Mouse (Mus musculus): ENCODE results near the gene Pfkfb4. TPM values are rescaled to one million over a fixed set of nuclear protein-coding genes. Genes with fewer than 3 reads are reported as not detected.
A peak's percentile ranks its signal among the peaks of the same experiment; 100 is the strongest.

Gene Pfkfb4
- polyA plus RNA-seq, 2 experiments from 2014 or later, result 6.1 to 12.7 TPM

DNA sequence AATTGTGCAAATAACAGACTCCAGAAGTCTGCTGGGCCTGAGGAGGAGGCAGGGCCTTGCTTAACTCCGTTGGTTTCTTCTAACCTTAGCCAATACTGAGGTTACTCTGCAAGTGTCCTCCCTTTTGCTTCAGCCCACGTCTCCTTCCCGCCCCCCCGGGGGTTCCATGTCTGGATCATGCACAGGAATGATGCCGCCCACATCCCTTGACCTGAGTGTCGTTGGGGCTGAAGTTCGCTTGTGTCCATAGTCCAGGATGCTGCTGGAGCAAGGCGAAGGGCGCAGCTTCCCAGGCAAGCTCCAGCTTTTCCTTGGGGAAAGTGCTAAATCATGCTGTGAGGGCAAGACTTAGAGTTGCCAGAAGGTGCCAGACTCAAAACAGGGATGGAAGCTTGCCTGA is 4.8 kb downstream of the Pfkfb4 start:
- ATAC-seq, result no peak

DNA sequence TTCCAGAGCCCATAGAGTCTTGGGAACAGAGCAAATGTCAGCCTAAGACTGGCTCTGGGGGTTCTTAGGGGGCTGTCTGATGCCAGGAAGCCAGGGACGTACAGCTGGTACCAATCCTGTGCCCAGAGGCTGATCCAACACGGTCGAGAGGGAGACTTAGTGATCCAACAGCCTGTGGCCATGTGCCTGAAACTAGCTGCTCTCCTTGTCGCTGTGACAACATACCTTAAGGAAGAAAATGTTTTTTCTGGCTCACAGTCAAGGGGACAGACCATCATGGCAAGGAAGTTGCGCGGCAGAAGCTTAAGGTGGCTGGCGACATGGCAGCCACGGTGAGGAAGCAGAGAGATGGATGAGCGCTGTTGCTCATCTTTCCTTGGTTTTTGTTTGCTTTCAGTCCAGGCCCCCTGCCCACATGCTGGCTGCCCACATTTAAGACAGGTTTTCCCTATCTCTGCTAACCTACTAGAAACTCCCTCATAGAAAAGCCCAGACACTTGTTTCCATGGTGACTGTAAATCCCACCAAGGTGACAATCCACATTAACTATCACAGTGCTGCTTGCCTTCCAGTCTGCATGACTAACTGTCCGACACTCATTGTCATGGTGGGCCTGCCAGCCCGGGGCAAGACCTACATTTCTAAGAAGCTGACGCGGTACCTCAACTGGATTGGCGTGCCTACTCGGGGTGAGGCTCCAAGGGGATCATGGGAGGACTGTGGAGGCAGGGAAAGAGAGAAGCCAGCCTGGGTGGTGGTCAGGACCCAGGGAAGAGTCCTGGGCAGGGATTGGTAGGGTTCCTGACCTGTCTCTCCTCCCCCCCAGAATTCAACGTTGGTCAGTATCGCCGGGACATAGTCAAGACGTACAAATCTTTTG is 6.9 kb downstream of the Pfkfb4 start:
- no peak for ATAC-seq

GRCm38 (mm10) chr9:108999167-108999526 is 7.6 kb downstream of the Pfkfb4 start:
- ATAC-seq, result no peak

- ATAC-seq, result peak; percentile 89
Measured at GRCm38 (mm10) chr9:109000726-109001125, 9.1 kb downstream of the Pfkfb4 start.

GRCm38 (mm10) chr9:109003201-109003600 is 11.6 kb downstream of the Pfkfb4 start:
- no peak for ATAC-seq

DNA sequence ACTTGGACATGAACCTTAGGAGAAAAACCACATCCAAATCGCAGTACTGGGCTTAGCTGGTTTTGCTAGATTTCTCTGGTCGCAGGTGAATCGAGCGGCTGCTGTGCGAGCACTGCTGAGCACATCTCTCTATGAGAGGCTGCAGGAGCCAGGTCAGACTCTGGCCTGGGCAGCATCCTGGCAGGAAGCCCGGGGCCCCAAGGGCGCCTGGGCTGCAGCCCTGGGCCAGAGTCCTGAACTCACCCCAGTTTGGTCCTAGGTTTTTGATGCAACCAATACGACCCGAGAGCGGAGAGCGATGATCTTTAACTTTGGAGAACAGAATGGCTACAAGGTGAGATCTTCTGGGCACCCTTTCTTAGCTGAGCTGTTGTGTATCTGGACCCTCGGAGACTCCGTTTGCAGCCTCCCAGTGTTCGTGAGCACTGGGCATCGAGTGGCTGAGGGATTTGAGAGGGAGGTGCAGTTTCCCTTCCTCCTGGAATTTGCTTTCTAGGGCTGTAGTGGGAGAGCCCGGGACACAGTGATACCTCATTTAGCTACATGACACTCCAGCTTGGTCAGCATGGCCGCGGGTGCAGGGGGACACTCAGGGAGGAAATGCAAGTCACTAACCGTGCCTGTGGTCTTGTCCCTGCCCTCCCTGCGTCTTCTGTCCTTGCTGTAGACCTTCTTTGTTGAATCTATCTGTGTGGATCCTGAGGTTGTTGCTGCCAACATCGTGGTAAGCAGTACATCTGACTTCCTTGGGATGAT is 15.6 kb downstream of the Pfkfb4 start:
- no peak for ATAC-seq

DNA sequence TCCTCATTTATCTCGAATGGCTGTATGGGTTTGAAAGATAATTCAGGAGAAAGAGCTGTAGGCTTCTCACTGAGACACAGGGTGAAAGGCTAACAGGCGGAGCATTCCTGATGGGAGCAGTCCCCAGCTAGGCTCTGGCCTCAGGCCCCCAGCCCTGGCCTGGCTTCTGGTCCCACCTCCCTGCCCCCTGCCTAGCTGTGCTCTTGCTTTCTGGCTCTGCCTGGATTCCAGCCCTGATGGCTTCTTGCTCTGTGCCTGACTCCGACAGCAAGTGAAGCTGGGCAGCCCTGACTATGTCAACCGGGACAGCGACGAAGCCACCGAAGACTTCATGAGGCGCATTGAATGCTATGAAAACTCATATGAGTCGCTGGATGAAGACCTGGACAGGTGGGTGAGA is 16.5 kb downstream of the Pfkfb4 start:
- no peak for ATAC-seq

- no peak for ATAC-seq
Measured at GRCm38 (mm10) chr9:109008994-109009635, 17.5 kb downstream of the Pfkfb4 start.

- ATAC-seq, result no peak
Measured at GRCm38 (mm10) chr9:109009636-109010315, 18.2 kb downstream of the Pfkfb4 start.

GRCm38 (mm10) chr9:109010316-109010690 is 18.7 kb downstream of the Pfkfb4 start:
- no peak for ATAC-seq

- no peak for ATAC-seq
Measured at GRCm38 (mm10) chr9:109015397-109015796, 23.8 kb downstream of the Pfkfb4 start.

DNA sequence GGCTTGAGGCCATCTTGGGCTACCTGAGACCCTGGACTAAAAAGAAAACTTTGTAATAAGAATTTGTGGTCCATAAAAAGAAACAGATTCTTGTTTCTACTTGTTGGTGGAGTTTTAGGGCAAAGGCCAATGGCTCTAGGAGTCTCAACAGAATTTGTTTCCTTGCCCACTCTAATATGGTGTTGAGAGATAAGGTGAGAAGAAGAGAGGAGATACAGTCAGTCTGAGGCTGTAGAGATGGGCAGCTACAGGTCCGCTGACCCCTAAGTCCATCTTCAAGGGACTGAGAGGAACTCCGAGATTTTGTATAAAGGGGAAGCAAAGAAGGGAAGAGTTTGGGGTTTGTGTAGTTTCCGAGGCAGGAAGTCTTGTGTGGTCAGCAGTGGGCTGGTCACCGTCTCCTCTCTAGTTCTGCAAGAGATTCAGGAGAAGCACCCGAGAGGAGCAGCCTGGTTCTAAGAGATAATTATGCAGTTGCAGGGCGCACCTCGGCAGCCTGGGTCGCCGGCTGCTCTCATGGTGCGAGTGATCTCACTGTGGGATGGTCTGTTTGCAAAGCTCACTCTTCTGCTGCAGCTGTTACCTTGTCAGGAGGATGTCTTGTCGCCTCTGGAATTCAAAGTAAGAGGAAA is 25.5 kb downstream of the Pfkfb4 start:
- ATAC-seq, result no peak

- no peak for ATAC-seq
Measured at GRCm38 (mm10) chr9:109021428-109021827, 29.9 kb downstream of the Pfkfb4 start.

GRCm38 (mm10) chr9:109022866-109023685 is 31.5 kb downstream of the Pfkfb4 start:
- ATAC-seq, result peak; percentile 39

DNA sequence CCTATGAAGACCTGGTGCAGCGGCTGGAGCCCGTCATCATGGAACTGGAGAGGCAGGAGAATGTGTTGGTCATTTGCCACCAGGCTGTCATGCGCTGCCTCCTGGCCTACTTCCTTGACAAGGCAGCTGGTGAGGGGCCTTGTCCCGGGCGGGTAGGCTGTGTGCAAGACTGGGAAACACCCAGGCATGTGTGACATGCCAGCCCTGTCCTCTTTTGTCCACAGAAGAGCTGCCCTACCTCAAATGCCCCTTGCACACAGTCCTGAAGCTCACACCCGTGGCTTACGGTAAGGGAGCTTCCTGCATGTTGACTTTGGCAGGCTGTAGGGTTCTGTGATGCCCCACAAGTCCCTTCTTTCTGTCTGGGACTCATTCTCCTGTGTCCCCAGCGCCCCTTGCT is 35.9 kb downstream of the Pfkfb4 start:
- no peak for ATAC-seq

DNA sequence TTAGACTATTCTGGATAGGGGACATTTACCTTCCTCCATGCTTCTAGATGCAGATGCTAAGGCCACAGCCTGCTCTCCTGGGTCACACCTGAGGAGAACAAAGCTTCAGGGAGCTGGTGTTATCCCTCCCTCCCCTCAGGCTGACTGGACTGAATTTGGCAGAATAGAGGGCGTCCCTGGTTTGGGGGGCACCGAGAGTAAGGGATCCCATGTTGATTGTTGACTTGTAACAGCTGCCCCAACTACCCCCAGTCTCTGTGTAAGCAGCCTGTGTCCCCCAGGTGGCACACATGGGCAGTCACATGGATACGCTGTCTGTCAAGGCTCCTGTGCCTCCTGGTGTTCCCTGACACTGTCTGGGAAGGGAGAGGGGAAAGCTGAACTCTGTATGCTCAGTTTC is 36.8 kb downstream of the Pfkfb4 start:
- no peak for ATAC-seq

- ATAC-seq, result no peak
Measured at GRCm38 (mm10) chr9:109028919-109029318, 37.3 kb downstream of the Pfkfb4 start.

DNA sequence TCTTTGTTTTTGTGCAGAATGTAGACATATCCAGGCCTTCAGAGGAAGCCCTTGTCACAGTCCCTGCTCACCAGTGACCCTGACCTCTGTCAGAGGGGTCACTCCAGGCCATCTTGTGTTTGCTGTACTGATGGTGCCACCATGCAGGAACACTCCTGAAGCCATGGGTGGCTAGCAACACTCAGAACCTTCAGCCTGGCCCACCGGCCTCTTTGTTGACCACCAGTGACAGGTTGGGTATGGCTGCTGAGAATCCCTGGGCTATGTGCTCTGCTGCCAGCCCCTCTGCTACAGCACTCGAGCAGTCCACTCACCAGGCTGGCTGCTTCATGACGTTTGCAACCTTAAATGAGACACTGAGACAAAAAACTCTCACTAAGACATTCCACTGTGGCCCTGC is 38.7 kb downstream of the Pfkfb4 start:
- ATAC-seq, result no peak

DNA sequence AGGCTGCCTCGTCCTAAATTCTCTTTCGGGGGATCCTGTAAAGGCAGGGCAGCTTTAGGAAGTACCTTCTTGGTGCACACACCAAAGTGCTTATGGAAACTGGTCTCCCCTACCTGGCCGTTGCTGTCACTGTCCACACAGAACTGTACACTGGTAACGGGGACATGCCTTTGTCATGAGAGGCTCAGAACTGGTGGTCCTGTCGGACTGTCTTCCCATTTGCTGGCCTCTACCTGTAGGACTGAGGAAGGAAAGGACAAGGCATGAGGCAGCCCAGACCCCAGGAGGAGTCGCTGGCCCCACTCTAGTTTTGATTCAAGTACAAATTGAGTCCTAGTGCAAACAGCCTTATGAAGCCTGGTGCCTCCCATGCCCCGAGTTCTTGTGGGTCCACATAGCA is 39.4 kb downstream of the Pfkfb4 start:
- ATAC-seq, result no peak

DNA sequence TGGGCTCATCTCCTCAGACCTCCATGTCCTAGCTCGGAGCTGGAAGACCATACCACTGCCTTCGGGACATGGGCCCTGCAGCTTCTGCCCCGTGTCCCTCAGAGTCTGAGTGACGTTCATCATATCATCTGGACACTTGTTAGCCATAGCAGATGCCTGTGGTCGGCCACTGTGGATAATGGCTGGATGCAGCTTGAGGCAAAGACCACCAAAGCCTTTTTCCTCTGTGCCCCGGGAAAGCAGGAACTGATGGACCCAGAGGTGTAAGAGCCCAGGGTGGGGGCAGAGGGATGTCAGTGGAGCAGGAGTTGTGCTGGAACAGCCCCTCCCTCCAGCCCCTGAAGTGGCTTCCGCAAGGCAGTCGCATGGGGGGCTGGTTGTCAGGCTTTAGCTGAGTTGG is 40.1 kb downstream of the Pfkfb4 start:
- ATAC-seq, result no peak

- ATAC-seq, result no peak
Measured at GRCm38 (mm10) chr9:109032435-109032834, 40.9 kb downstream of the Pfkfb4 start.

Data from CD4-positive, CD25-positive, alpha-beta regulatory T cell, adult 4 months (primary cell).